Mouse (Mus musculus) limb, embryonic 12.5 days (tissue): Measurements from ENCODE around the gene Plekhj1. TPM values are rescaled to one million over a fixed set of nuclear protein-coding genes. Genes with fewer than 3 reads are reported as not detected.
A peak's percentile ranks its signal among the peaks of the same experiment; 100 is the strongest.

Source experiments
- ATAC-seq: fragments of 200-750 bp; cut with Nextera tagmentation; 2 replicates; pipeline ENCODE4 v1.8.0; 2017; ENCODE audit warnings: low read depth, moderate TSS enrichment; ENCODE audit not compliant: insufficient number of reproducible peaks, insufficient read depth, low FRiP score, low TSS enrichment
- H3K27ac ChIP-seq: fragments of 300-500 bp; sonication (generic); 2 replicates; pipeline ENCODE4 v1.5.1; 2016; ENCODE audit warnings: mild to moderate bottlenecking, moderate library complexity
- H3K27me3 ChIP-seq: fragments of 300-500 bp; sonication (generic); 2 replicates; pipeline ENCODE4 v1.6.1; 2016; ENCODE audit warnings: mild to moderate bottlenecking, moderate library complexity
- H3K36me3 ChIP-seq: fragments of 300-500 bp; sonication (generic); 2 replicates; pipeline ENCODE4 v1.6.1; 2016; ENCODE audit warnings: mild to moderate bottlenecking, moderate library complexity
- H3K4me1 ChIP-seq: fragments of 300-500 bp; sonication (generic); replicated peaks from 2 replicates; pipeline ENCODE4 v1.6.1; 2016
- H3K4me2 ChIP-seq: fragments of 300-500 bp; sonication (generic); 2 replicates; pipeline ENCODE4 v1.6.1; 2016; ENCODE audit warnings: mild to moderate bottlenecking, moderate library complexity
- H3K4me3 ChIP-seq: fragments of 300-500 bp; sonication (generic); replicated peaks from 2 replicates; pipeline ENCODE4 v1.5.1; 2016; ENCODE audit warnings: mild to moderate bottlenecking
- H3K9ac ChIP-seq: fragments of 300-500 bp; sonication (generic); replicated peaks from 2 replicates; pipeline ENCODE4 v1.6.1; 2016; ENCODE audit warnings: mild to moderate bottlenecking, moderate library complexity
- H3K9me3 ChIP-seq: fragments of 300-500 bp; sonication (generic); 2 replicates; pipeline ENCODE4 v1.6.1; 2016; ENCODE audit warnings: mild to moderate bottlenecking, moderate library complexity
- WGBS: fragments of 180-500 bp; shearing (Covaris S2); methylation state at CpG from one replicate; pipeline ENCODE4 v1.1.7; 2016; 5-methylcytosine and 5-hydroxymethylcytosine counted together
- polyA plus RNA-seq: library from polyadenylated mRNA; unstranded; fragments of >200 nt; fragmentation: Nextera tagmentation; extraction: Ambion mirVana; gene quantifications from 2 replicates; pipeline ENCODE4 v1.2.1, GENCODE M21; 2016

Plekhj1 gene
- polyA plus RNA-seq, 1 experiment from 2014 or later, result 144 TPM

DNA sequence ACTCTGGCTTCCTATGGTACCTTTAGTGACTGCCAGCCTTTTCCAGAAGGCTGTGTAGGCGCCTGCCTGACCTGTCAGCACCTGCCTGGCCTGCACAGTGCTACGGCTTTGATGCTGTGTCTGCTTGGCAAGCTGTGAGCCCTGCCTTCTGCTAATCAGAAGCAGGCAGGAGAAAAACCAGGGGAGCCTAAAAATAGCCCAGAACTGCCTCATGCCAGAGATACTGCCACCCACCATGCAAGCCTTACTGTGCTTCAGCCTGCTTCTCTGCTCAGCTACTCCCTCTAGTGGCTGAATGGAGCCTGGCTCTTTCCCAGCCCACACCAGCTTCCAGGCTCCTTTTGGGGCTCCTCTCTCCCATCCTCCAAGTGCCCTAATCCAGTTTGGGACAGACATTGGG lies 23.9 kb downstream of the Plekhj1 start:
- 0 out of 2 replicates have a peak, but pooled peaks have one; percentile 29 for ATAC-seq
- Histone ChIP-seq H3K27me3 (no peaks in the 10 kb centered on the region), H3K9ac (0 out of 2 replicates have a peak overlapping the region, but pooled peaks have one; percentile 18), H3K4me1 (peaks cover 10% of the 10 kb centered on the region), H3K36me3 (peaks cover 99% of the 10 kb centered on the region), H3K4me2 (no peak overlapping the region), H3K27ac (0 out of 2 replicates have a peak overlapping the region, but pooled peaks have one; percentile 12), H3K9me3 (no peaks in the 10 kb centered on the region), H3K4me3 (no peak overlapping the region)
- WGBS, result 19% methylated on average over 2 of the region's 2 CpGs

DNA sequence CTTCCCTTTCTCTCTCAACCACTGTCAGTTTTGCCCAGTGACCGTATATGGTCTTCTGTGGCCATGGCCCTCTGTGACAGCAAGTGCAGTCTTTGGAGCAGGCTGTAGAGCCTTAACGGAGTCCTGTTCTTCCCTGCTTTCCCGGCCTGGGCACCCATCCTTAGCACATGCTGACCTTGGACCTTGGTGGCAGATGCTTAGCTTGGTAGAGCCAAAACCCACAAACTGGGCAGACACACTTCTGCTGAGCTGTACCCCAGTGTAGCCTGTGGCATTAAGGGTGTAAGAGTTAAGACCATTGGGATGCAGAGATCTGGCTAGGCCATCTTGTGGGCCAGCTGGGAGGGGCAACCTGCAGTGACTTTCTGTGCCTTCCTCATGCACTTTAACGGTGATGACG lies 24.6 kb downstream of the Plekhj1 start:
- no peak overlapping the region for H3K27ac ChIP-seq
- no peak for ATAC-seq
- H3K9ac ChIP-seq, result 0 out of 2 replicates have a peak overlapping the region, but pooled peaks have one; percentile 18

DNA sequence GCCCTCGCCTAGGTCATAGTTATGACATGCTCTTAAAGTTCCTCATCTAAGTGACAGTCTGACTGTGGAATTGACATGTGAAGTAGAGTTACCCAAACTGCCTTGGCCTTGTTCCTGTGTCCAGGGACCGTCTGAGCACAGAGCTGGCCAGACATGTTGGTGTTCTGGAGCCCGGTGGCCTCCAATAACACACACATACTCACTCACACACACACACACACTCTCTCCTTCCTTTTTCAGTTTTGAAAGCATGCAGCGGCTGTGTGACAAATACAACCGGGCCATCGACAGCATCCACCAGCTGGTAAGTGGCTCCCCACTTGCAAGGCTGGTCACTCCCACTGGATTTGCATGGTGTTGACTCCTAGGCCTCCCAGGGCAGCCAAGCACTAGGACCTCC lies 30.1 kb downstream of the Plekhj1 start:
- 89% methylated on average over 6 of the region's 6 CpGs for WGBS
- Histone ChIP-seq H3K9ac (no peak overlapping the region), H3K27me3 (no peaks in the 10 kb centered on the region), H3K27ac (no peak overlapping the region), H3K36me3 (peaks cover 95% of the 10 kb centered on the region), H3K4me2 (no peak overlapping the region), H3K4me3 (no peak overlapping the region), H3K4me1 (no peaks in the 10 kb centered on the region; the same call in 1 of the 2 replicates), H3K9me3 (no peaks in the 10 kb centered on the region)
- ATAC-seq, result no peak

More for the DNA sequence above, 24.6 kb downstream of the Plekhj1 start:
- H3K36me3 ChIP-seq, result peaks cover 99% of the 10 kb centered on the region
- H3K4me3 ChIP-seq, result no peak overlapping the region
- no peak overlapping the region for H3K4me2 ChIP-seq
- no peaks in the 10 kb centered on the region for H3K27me3 ChIP-seq
- H3K9me3 ChIP-seq, result no peaks in the 10 kb centered on the region
- H3K4me1 ChIP-seq, result peaks cover 10% of the 10 kb centered on the region
- WGBS, result 83% methylated on average over 5 of the region's 5 CpGs

DNA sequence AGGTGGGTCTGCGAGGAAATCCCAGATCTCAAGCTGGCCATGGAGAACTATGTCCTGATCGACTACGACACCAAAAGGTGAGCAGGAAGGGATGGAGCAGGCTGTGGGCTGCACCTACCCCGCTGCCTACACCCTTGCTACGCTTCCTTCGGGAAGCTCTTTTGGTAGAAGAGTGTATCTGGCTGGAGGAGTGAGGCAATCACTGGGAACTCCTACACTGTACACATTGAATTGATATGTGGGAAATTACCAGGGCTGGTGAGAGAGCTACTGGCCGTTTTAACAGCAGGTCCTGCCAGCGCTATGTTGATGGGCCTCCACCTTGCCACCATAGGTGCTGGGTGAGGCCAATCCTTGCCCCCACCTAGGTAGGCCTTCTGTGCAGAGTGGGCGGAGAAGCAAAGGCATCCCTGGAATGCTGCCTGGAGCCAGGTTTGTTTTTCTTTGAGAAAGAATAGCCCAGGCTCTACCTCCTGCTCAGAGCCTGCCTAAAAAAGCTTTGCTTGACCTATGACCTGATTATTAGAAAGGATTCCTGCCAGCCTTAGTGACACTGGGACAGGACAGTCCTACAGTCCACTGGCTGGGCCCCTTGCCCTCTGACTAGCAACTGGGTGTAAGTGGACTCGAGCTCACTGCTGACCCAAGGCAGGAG lies 32.1 kb downstream of the Plekhj1 start:
- WGBS, result 82% methylated on average over 10 of the region's 10 CpGs
- Histone ChIP-seq H3K9ac (no peak overlapping the region), H3K27ac (no peak overlapping the region), H3K36me3 (peaks cover 74% of the 10 kb centered on the region), H3K4me1 (no peaks in the 10 kb centered on the region; the same call in 1 of the 2 replicates), H3K9me3 (no peaks in the 10 kb centered on the region), H3K27me3 (no peaks in the 10 kb centered on the region), H3K4me2 (no peak overlapping the region), H3K4me3 (no peak overlapping the region)
- no peak for ATAC-seq

DNA sequence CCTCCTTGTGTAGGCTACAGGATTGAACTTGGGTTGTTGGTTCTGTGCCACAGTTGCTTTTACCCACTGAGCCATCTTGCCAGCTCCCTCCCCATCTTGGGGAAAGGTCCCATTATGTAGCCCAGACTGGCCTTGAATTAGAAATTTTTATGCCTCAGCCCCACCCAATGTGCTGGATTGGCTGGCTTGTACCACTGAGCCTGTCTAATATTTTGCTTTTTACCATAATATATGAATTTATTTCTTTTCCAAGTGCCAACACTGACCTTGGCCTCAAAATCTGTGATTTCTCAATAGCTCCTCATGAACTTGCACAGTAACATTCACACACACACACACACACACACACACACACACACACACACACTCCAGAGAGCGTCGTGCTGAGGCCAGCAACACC lies 32.7 kb downstream of the Plekhj1 start:
- Histone ChIP-seq H3K4me1 (no peaks in the 10 kb centered on the region; the same call in 1 of the 2 replicates), H3K36me3 (peaks cover 69% of the 10 kb centered on the region), H3K4me3 (no peak overlapping the region), H3K4me2 (no peak overlapping the region), H3K9me3 (no peaks in the 10 kb centered on the region), H3K27me3 (no peaks in the 10 kb centered on the region), H3K9ac (no peak overlapping the region), H3K27ac (no peak overlapping the region)
- ATAC-seq, result no peak
- 90% methylated on average over 2 of the region's 2 CpGs for WGBS

DNA sequence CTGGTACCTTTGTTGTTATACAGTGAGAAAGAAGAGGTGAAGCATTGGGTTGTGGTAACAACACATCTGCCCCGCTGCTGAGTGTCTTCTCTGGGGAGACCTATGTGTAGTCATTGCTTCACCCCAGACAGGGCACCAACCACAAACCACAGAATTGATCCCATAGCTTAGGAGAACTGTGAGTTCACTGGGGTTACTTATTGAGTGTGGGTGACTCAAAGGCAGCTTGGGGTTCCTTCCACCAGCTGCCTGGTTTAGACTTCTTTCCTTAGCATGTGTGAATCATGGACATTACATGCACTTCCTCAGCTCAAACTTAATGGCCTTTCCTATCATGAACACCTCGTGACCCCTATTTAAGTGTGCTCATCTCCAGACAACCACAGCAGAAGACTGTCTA lies 34.9 kb downstream of the Plekhj1 start:
- Histone ChIP-seq H3K27ac (no peak overlapping the region), H3K9ac (no peak overlapping the region), H3K36me3 (peaks cover 47% of the 10 kb centered on the region), H3K4me3 (no peak overlapping the region), H3K27me3 (no peaks in the 10 kb centered on the region), H3K4me2 (no peak overlapping the region), H3K9me3 (no peaks in the 10 kb centered on the region), H3K4me1 (no peaks in the 10 kb centered on the region; the same call in 1 of the 2 replicates)
- no peak for ATAC-seq
- WGBS, result 94% methylated on average over 2 of the region's 2 CpGs

DNA sequence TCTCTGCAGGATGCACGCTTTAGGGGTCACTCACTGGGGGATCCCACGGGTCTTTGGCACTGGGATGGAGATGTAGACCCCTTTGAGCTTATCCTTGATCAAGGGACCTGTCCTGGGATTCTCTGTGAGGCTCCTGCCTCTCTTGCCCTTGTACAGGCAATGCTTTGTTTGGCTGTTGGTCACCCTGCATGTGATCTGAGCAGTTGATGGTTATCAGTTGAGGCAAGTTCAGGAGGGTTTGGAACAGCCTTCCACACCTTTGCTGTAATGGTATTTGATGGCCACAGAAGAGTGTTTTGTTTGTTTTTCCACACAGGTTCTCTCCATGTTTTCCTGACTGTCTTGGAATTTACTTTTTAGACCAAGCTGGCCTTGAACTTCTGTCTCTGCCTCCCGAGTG lies 36.6 kb downstream of the Plekhj1 start:
- Histone ChIP-seq H3K4me2 (no peak overlapping the region), H3K9me3 (no peaks in the 10 kb centered on the region), H3K4me1 (peaks cover 12% of the 10 kb centered on the region), H3K4me3 (no peak overlapping the region), H3K9ac (no peak overlapping the region), H3K27me3 (no peaks in the 10 kb centered on the region), H3K27ac (no peak overlapping the region), H3K36me3 (peaks cover 32% of the 10 kb centered on the region)
- ATAC-seq, result no peak
- 81% methylated on average over 3 of the region's 3 CpGs for WGBS

DNA sequence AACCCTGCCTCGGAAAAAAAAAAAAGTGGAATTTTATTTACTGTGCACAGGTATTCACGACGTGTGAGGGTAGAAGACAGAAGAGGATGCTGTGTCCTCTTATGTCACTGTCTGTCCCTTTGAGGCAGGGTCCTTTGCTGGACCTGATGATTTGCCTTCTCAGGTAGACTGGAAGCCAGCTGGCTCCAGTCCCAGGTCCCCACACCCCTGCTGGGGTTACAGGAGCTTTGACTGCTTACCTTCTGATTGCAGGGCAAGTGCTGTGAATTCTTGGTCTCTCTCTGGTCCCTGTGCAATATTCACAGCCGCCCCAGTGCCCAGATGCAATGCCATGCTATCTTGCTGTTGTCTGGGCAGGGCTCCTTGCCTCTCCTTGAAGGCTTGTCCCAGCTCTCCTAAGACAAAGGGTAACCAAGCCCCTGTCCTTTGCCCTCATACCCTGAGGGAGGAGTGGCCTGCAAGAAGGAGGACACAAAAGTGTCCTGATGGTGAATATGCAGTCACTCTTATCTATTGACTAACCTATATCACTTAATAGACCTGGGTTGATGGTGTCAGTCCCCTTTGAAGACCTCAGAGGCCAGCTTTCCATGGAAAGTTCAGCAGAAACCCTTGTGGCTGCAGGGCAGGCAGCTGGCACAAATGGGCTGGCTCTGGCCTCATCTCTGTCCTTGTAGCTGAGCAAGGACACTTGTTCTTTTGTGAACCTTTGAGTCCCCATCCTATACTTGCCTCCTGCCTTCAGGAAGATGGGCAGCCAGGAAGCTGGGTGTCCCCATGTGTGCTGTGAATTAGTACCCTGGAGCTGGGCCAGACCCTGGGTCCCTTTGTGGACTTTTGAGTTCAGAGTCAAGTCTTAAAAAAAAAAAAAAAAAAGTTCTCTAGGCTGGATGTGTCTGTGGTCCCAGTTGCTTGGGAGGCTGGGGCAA lies 37.6 kb downstream of the Plekhj1 start:
- Histone ChIP-seq H3K4me2 (no peak overlapping the region), H3K9ac (no peak overlapping the region), H3K9me3 (no peaks in the 10 kb centered on the region), H3K36me3 (peaks cover 22% of the 10 kb centered on the region), H3K27ac (no peak overlapping the region), H3K4me3 (no peak overlapping the region), H3K27me3 (no peaks in the 10 kb centered on the region), H3K4me1 (peaks cover 22% of the 10 kb centered on the region)
- no peak for ATAC-seq
- 84% methylated on average over 4 of the region's 4 CpGs for WGBS

DNA sequence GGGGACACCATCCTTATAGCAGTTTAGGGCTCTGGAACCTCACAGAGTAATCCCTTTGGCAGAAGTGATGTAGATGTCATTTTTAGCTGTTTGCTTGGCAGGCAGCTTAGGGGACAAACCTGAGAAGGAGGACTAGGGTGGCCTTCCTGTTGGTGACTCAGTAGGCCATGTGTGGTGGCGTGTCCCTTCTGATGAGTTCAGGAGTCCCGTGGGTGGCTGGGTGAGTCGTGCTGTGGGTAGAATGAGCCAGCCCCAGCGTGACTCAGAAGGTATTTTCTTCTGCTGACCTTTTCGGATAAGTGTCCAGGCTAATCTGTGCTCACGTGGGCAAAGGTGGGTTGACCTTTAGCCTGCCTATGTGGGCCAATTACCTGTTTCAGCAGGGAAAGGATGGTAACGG lies 39.8 kb downstream of the Plekhj1 start:
- no peak overlapping the region for H3K4me2 ChIP-seq
- 85% methylated on average over 7 of the region's 7 CpGs for WGBS
- no peak overlapping the region for H3K9ac ChIP-seq
- ATAC-seq, result no peak
- H3K9me3 ChIP-seq, result no peaks in the 10 kb centered on the region
- H3K27me3 ChIP-seq, result no peaks in the 10 kb centered on the region
- H3K4me3 ChIP-seq, result no peak overlapping the region
- H3K4me1 ChIP-seq, result peaks cover 23% of the 10 kb centered on the region
- no peak overlapping the region for H3K27ac ChIP-seq
- H3K36me3 ChIP-seq, result peaks cover under 1% of the 10 kb centered on the region; the same call in 1 of the 2 replicates

DNA sequence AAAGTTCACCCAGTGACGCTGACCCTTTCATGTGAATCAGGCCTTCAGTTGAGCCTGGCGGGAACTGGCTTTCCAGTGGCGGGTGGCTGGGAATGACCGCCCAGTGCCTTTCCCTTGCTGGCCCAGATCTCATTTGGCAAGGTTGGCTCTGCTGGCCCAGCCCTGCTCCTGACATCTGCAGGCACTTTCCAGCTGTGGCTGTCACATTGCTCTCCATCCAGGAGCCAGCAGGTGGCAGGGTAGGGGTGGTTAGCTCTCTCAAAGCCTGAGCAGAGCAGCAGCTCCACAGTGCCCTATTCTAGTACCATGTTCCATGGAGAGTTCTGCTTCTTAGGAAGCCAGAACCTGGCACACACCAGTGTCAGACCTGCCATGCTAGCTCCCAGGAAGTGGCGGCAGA lies 40.7 kb downstream of the Plekhj1 start:
- 39% methylated on average over 5 of the region's 5 CpGs for WGBS
- peaks cover 23% of the 10 kb centered on the region for H3K4me1 ChIP-seq
- no peaks in the 10 kb centered on the region for H3K9me3 ChIP-seq
- no peak overlapping the region for H3K27ac ChIP-seq
- no peak overlapping the region for H3K9ac ChIP-seq
- no peak overlapping the region for H3K4me3 ChIP-seq
- H3K36me3 ChIP-seq, result no peaks in the 10 kb centered on the region
- H3K4me2 ChIP-seq, result peak overlapping the region; percentile 97
- no peak for ATAC-seq
- H3K27me3 ChIP-seq, result no peaks in the 10 kb centered on the region

DNA sequence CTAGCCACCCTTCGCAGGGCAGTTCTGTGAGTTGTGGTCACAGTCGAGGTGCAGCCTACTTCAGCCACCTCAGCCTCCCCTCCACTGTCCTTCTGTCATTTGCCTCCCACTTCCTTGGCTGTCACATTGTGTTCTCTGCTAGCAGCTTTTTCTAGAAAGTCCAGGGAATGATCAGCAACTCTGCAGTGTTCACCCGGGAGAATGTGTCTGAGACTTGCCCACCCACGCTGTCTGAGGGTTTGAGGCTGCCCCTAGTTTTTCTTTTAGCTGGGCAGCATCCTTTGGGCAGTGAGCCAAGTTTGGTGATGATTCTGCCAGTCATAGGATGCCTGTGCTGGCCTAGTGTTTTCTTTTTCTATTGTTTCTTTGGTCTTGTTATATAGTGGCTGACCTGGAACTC lies 41.5 kb downstream of the Plekhj1 start:
- Histone ChIP-seq H3K36me3 (no peaks in the 10 kb centered on the region), H3K27me3 (no peaks in the 10 kb centered on the region), H3K4me3 (peak overlapping the region; percentile 99; the same call in 1 of the 2 replicates), H3K9ac (peak overlapping the region; percentile 37; the same call in 1 of the 2 replicates), H3K27ac (no peak overlapping the region), H3K4me2 (peak overlapping the region; percentile 97), H3K4me1 (peaks cover 28% of the 10 kb centered on the region), H3K9me3 (no peaks in the 10 kb centered on the region)
- ATAC-seq, result no peak
- WGBS, result 78% methylated on average over 4 of the region's 4 CpGs
